Mouse (Mus musculus) lung, embryonic 14.5 days (tissue): ENCODE results near the gene Car2. TPM values are rescaled to one million over a fixed set of nuclear protein-coding genes. Genes with fewer than 3 reads are reported as not detected.
A peak's percentile ranks its signal among the peaks of the same experiment; 100 is the strongest.

Experiments
- ATAC-seq: fragments of 200-750 bp; cut with Nextera tagmentation; 2 replicates; pipeline ENCODE4 v1.8.0; 2017; ENCODE audit warnings: mild to moderate bottlenecking, moderate TSS enrichment, moderate library complexity; ENCODE audit not compliant: insufficient read depth
- DNase-seq: peaks from one replicate; pipeline ENCODE4 v3.0.0-alpha.2; 2015
- H3K27ac ChIP-seq: fragments of 300-500 bp; sonication (generic); 2 replicates; pipeline ENCODE4 v1.5.1; 2014; ENCODE audit warnings: low read depth, mild to moderate bottlenecking, moderate library complexity
- H3K27me3 ChIP-seq: fragments of 300-500 bp; sonication (generic); 2 replicates; pipeline ENCODE4 v1.6.1; 2014; ENCODE audit warnings: low read length, control low read depth; ENCODE audit not compliant: insufficient read depth
- H3K36me3 ChIP-seq: fragments of 300-500 bp; sonication (generic); 2 replicates; pipeline ENCODE4 v1.6.1; 2014; ENCODE audit warnings: control low read depth; ENCODE audit not compliant: insufficient read depth
- H3K4me1 ChIP-seq: fragments of 300-500 bp; sonication (generic); 2 replicates; pipeline ENCODE4 v1.6.1; 2014; ENCODE audit warnings: antibody characterized with exemption, control low read depth; ENCODE audit not compliant: insufficient read depth
- H3K4me2 ChIP-seq: fragments of 300-500 bp; sonication (generic); 2 replicates; pipeline ENCODE4 v1.6.1; 2014; ENCODE audit warnings: mild to moderate bottlenecking
- H3K4me3 ChIP-seq: fragments of 300-500 bp; sonication (generic); 2 replicates; pipeline ENCODE4 v1.5.1; 2014; ENCODE audit warnings: low read depth, low read length
- H3K9ac ChIP-seq: fragments of 300-500 bp; sonication (generic); 2 replicates; pipeline ENCODE4 v1.6.1; 2014
- H3K9me3 ChIP-seq: fragments of 300-500 bp; sonication (generic); 2 replicates; pipeline ENCODE4 v1.6.1; 2016; ENCODE audit warnings: low read depth, low read length, control low read depth
- CTCF ChIP-seq: IDR thresholded peaks from 2 replicates; pipeline ENCODE4 v1.5.1; 2016; ENCODE audit warnings: antibody characterized with exemption, low read depth
- WGBS: fragments of 180-500 bp; shearing (Covaris S2); extraction: QIAGEN DNeasy Blood & Tissue Kit; methylation state at CpG from one replicate; pipeline ENCODE4 v1.1.7; 2014; 5-methylcytosine and 5-hydroxymethylcytosine counted together
- polyA plus RNA-seq: library from polyadenylated mRNA; unstranded; fragments of >200 nt; fragmentation: Nextera tagmentation; extraction: Ambion mirVana; gene quantifications from 2 replicates; pipeline ENCODE4 v1.2.1, GENCODE M21; 2014

Car2 gene
- polyA plus RNA-seq, 1 experiment from 2014 or later = 365 TPM

- DNase-seq = no peak
- H3K4me1 ChIP-seq = no peaks in the 10 kb centered on the region
- WGBS = 77% methylated on average over 2 of the region's 2 CpGs
- no peak overlapping the region for H3K4me2 ChIP-seq
- H3K27me3 ChIP-seq = no peaks in the 10 kb centered on the region
- no peak overlapping the region for H3K27ac ChIP-seq
- ATAC-seq = no peak
- H3K9ac ChIP-seq = no peak overlapping the region
- no peaks in the 10 kb centered on the region for H3K36me3 ChIP-seq
- H3K4me3 ChIP-seq = no peak overlapping the region
- TF ChIP-seq CTCF = no peak
- H3K9me3 ChIP-seq = no peaks in the 10 kb centered on the region
Measured at GRCm38 (mm10) chr3:14865941-14866340, 20.1 kb upstream of the Car2 start.

- Histone ChIP-seq H3K36me3 (no peaks in the 10 kb centered on the region), H3K27ac (no peak overlapping the region), H3K4me1 (0 out of 2 replicates have a peak, but pooled peaks cover 2% of the 10 kb centered on the region), H3K9me3 (no peaks in the 10 kb centered on the region), H3K4me3 (no peak overlapping the region), H3K4me2 (peak overlapping the region; percentile 43), H3K27me3 (no peaks in the 10 kb centered on the region), H3K9ac (no peak overlapping the region)
- ATAC-seq (peak; percentile 64; the same call in 1 of the 2 replicates), DNase-seq (peak; percentile 89)
- WGBS = 23% methylated on average over 11 of the region's 11 CpGs
- TF ChIP-seq CTCF = peak; percentile 87
Measured at GRCm38 (mm10) chr3:14869779-14870178, 16.3 kb upstream of the Car2 start.

GRCm38 (mm10) chr3:14870528-14870927, 15.5 kb upstream of the Car2 start:
- no peak overlapping the region for H3K27ac ChIP-seq

GRCm38 (mm10) chr3:14871386-14871785, 14.7 kb upstream of the Car2 start:
- 40% methylated on average over 7 of the region's 7 CpGs for WGBS
- Histone ChIP-seq H3K4me3 (no peak overlapping the region), H3K4me2 (no peak overlapping the region), H3K36me3 (no peaks in the 10 kb centered on the region), H3K27me3 (no peaks in the 10 kb centered on the region), H3K4me1 (0 out of 2 replicates have a peak, but pooled peaks cover 3% of the 10 kb centered on the region), H3K27ac (no peak overlapping the region), H3K9ac (no peak overlapping the region), H3K9me3 (no peaks in the 10 kb centered on the region)
- no peak for ATAC-seq
- TF ChIP-seq CTCF = no peak
- no peak for DNase-seq

More at GRCm38 (mm10) chr3:14870528-14870927, 15.5 kb upstream of the Car2 start:
- Histone ChIP-seq H3K4me3 (no peak overlapping the region), H3K9me3 (no peaks in the 10 kb centered on the region), H3K9ac (no peak overlapping the region), H3K36me3 (no peaks in the 10 kb centered on the region), H3K4me2 (no peak overlapping the region), H3K27me3 (no peaks in the 10 kb centered on the region), H3K4me1 (0 out of 2 replicates have a peak, but pooled peaks cover 3% of the 10 kb centered on the region)
- 35% methylated on average over 1 of the region's 1 CpGs for WGBS
- no peak for DNase-seq
- ATAC-seq = no peak
- TF ChIP-seq CTCF = no peak

- 18% methylated on average over 8 of the region's 8 CpGs for WGBS
- Histone ChIP-seq H3K27me3 (no peaks in the 10 kb centered on the region), H3K4me3 (no peak overlapping the region), H3K36me3 (no peaks in the 10 kb centered on the region), H3K27ac (peak overlapping the region; percentile 30; the same call in 1 of the 2 replicates), H3K4me1 (0 out of 2 replicates have a peak, but pooled peaks cover 3% of the 10 kb centered on the region), H3K4me2 (peak overlapping the region; percentile 37), H3K9me3 (no peaks in the 10 kb centered on the region), H3K9ac (no peak overlapping the region)
- DNase-seq (peak; percentile 96), ATAC-seq (peak; percentile 90)
- peak; percentile 74 for TF ChIP-seq CTCF
Measured at GRCm38 (mm10) chr3:14874402-14875040, 11.6 kb upstream of the Car2 start.

GRCm38 (mm10) chr3:14876325-14876918, 9.7 kb upstream of the Car2 start:
- H3K9me3 ChIP-seq = no peaks in the 10 kb centered on the region
- WGBS = 58% methylated on average over 9 of the region's 9 CpGs
- no peak overlapping the region for H3K4me3 ChIP-seq
- H3K4me1 ChIP-seq = 0 out of 2 replicates have a peak, but pooled peaks cover 3% of the 10 kb centered on the region
- no peak for TF ChIP-seq CTCF
- H3K27ac ChIP-seq = peak overlapping the region; percentile 67
- no peak overlapping the region for H3K4me2 ChIP-seq
- peak; percentile 37 for DNase-seq
- no peaks in the 10 kb centered on the region for H3K27me3 ChIP-seq
- no peak overlapping the region for H3K9ac ChIP-seq
- ATAC-seq = peak; percentile 9; the same call in 1 of the 2 replicates
- no peaks in the 10 kb centered on the region for H3K36me3 ChIP-seq

- H3K27ac ChIP-seq = peak overlapping the region; percentile 67
- no peaks in the 10 kb centered on the region for H3K36me3 ChIP-seq
- H3K9me3 ChIP-seq = no peaks in the 10 kb centered on the region
- DNase-seq (no peak), ATAC-seq (no peak)
- H3K4me2 ChIP-seq = no peak overlapping the region
- no peak overlapping the region; the same call in 1 of the 2 replicates for H3K9ac ChIP-seq
- 65% methylated on average over 7 of the region's 7 CpGs for WGBS
- H3K27me3 ChIP-seq = no peaks in the 10 kb centered on the region
- H3K4me3 ChIP-seq = no peak overlapping the region
- no peak for TF ChIP-seq CTCF
- 0 out of 2 replicates have a peak, but pooled peaks cover 3% of the 10 kb centered on the region for H3K4me1 ChIP-seq
Measured at GRCm38 (mm10) chr3:14877251-14877909, 8.7 kb upstream of the Car2 start.
